Mouse (Mus musculus): ENCODE results near the gene Ipmk.

- TF ChIP-seq ZC3H11A (IDR thresholded peaks at IDR 0.05; ENCODE audit: borderline replicate concordance, low read depth, low read length): no peak
- TF ChIP-seq MAFK (IDR thresholded peaks at IDR 0.05; ENCODE audit: insufficient read depth, low read depth, low read length): no peak
- no peak for TF ChIP-seq HCFC1 (IDR thresholded peaks at IDR 0.05; ENCODE audit: borderline replicate concordance, insufficient read depth, low read length)
- TF ChIP-seq ZNF384 (IDR thresholded peaks at IDR 0.05; ENCODE audit: low read depth, low read length): no peak
- no peak for TF ChIP-seq CHD2 (IDR thresholded peaks at IDR 0.05; ENCODE audit: low read depth, low read length)
Measured at GRCm38 (mm10) chr10:71472033-71472432, 124.5 kb downstream of the Ipmk start.

Data from ES-E14 (cell line).